Mouse (Mus musculus) MEL (cell line): ENCODE data around the gene Psmb9. TPM values are rescaled to one million over a fixed set of nuclear protein-coding genes. Genes with fewer than 3 reads are reported as not detected.
A peak's percentile ranks its signal among the peaks of the same experiment; 100 is the strongest.

Source experiments
- DNase-seq: peaks from one replicate; pipeline ENCODE4 v3.0.0; 2011; ENCODE audit warnings: low read depth, low spot score
- H3K27ac ChIP-seq: 2 replicates; pipeline ENCODE4 v1.5.1; 2012; ENCODE audit warnings: low read depth, mild to moderate bottlenecking, control low read depth, low read length, moderate library complexity; ENCODE audit not compliant: control insufficient read depth
- H3K27me3 ChIP-seq, 2 experiments: fragments of 150-350 bp in 1 of 2; sonication (generic) in 1 of 2; 2 replicates each; pipeline ENCODE4 v1.6.1; 2012; ENCODE audit warnings: low read length in 2 of 2, mild to moderate bottlenecking in 2 of 2, improper control_type of control experiment in 1 of 2, moderate library complexity in 1 of 2; ENCODE audit not compliant: insufficient read depth in 2 of 2, control insufficient read depth in 1 of 2
- H3K36me3 ChIP-seq, 2 experiments: 2 replicates each; pipeline ENCODE4 v1.6.1; 2012 to 2014; ENCODE audit warnings: low read length in 2 of 2, improper control_type of control experiment in 1 of 2, inconsistent platforms in 1 of 2, mild to moderate bottlenecking in 1 of 2; ENCODE audit not compliant: insufficient read depth in 2 of 2, control insufficient read depth in 1 of 2
- H3K4me1 ChIP-seq, 2 experiments: fragments of 150-350 bp in 1 of 2; sonication (generic) in 1 of 2; 2 replicates each; pipeline ENCODE4 v1.6.1; 2012; ENCODE audit warnings: low read length in 2 of 2, improper control_type of control experiment in 1 of 2, mild to moderate bottlenecking in 1 of 2; ENCODE audit not compliant: insufficient read depth in 2 of 2, control insufficient read depth in 1 of 2
- H3K4me3 ChIP-seq, 2 experiments: fragments of 150-350 bp in 1 of 2; sonication (generic) in 1 of 2; 2 replicates each; pipeline ENCODE4 v1.5.1; 2012; ENCODE audit warnings: low read depth in 2 of 2, low read length in 2 of 2, mild to moderate bottlenecking in 2 of 2, moderate library complexity in 2 of 2, control low read depth in 1 of 2, improper control_type of control experiment in 1 of 2; ENCODE audit not compliant: control insufficient read depth in 1 of 2, insufficient read depth in 1 of 2
- H3K79me2 ChIP-seq: 2 replicates; pipeline ENCODE4 v1.6.1; 2012; ENCODE audit warnings: mild to moderate bottlenecking, low read length, moderate library complexity; ENCODE audit not compliant: control insufficient read depth, poor library complexity, insufficient read depth
- H3K9ac ChIP-seq: 2 replicates; pipeline ENCODE4 v1.6.1; 2012; ENCODE audit warnings: low read depth, mild to moderate bottlenecking, control low read depth, low read length, moderate library complexity; ENCODE audit not compliant: control insufficient read depth, poor library complexity, severe bottlenecking
- H3K9me3 ChIP-seq: fragments of 150-350 bp; sonication (generic); replicated peaks from 2 replicates; pipeline ENCODE4 v1.6.1; 2012; ENCODE audit warnings: mild to moderate bottlenecking, low read length, improper control_type of control experiment, moderate library complexity; ENCODE audit not compliant: insufficient read depth
- CHD1 ChIP-seq: IDR thresholded peaks from 2 replicates; pipeline ENCODE4 v1.6.1; 2012; ENCODE audit warnings: low read depth, mild to moderate bottlenecking, inconsistent platforms, low read length, improper control_type of control experiment
- CHD2 ChIP-seq: IDR thresholded peaks from 2 replicates; pipeline ENCODE4 v1.6.1; 2011; ENCODE audit warnings: low read length, improper control_type of control experiment
- EP300 ChIP-seq, 2 experiments: IDR thresholded peaks; 2 replicates each; pipeline ENCODE4 v1.6.1; 2011; ENCODE audit warnings: improper control_type of control experiment in 2 of 2, low read length in 2 of 2, low read depth in 1 of 2, mild to moderate bottlenecking in 1 of 2
- ETS1 ChIP-seq: IDR thresholded peaks from 2 replicates; pipeline ENCODE4 v1.6.1; 2012; ENCODE audit warnings: low read depth, mild to moderate bottlenecking, inconsistent platforms, low read length, improper control_type of control experiment, moderate library complexity
- GATA1 ChIP-seq: IDR thresholded peaks from 2 replicates; pipeline ENCODE4 v1.6.1; 2011; ENCODE audit warnings: low read depth, low read length, improper control_type of control experiment
- JUND ChIP-seq: IDR thresholded peaks from 2 replicates; pipeline ENCODE4 v1.6.1; 2011; ENCODE audit warnings: low read depth, mild to moderate bottlenecking, improper control_type of control experiment, low read length
- MAX ChIP-seq: IDR thresholded peaks from 2 replicates; pipeline ENCODE4 v1.6.1; 2011; ENCODE audit warnings: low read length, improper control_type of control experiment
- MXI1 ChIP-seq: IDR thresholded peaks from 2 replicates; pipeline ENCODE4 v1.6.1; 2011; ENCODE audit warnings: mild to moderate bottlenecking, low read depth, low read length, improper control_type of control experiment
- MYC ChIP-seq: IDR thresholded peaks from 2 replicates; pipeline ENCODE4 v1.6.1; 2011; ENCODE audit warnings: low read depth, mild to moderate bottlenecking, low read length, improper control_type of control experiment, moderate library complexity
- NELFE ChIP-seq: IDR thresholded peaks from 2 replicates; pipeline ENCODE4 v1.6.1; 2011; ENCODE audit warnings: low read depth, low read length, improper control_type of control experiment
- POLR2A ChIP-seq, 2 experiments: IDR thresholded peaks; 2 replicates each; pipeline ENCODE4 v1.6.1; 2011 to 2012; ENCODE audit warnings: low read length in 2 of 2, mild to moderate bottlenecking in 2 of 2, control low read depth in 1 of 2, improper control_type of control experiment in 1 of 2, low read depth in 1 of 2, moderate library complexity in 1 of 2; ENCODE audit not compliant: control insufficient read depth in 1 of 2, insufficient read depth in 1 of 2, poor library complexity in 1 of 2
- RAD21 ChIP-seq: IDR thresholded peaks from 2 replicates; pipeline ENCODE4 v1.6.1; 2011; ENCODE audit warnings: mild to moderate bottlenecking, low read depth, low read length, improper control_type of control experiment
- TAL1 ChIP-seq: IDR thresholded peaks from 2 replicates; pipeline ENCODE4 v1.6.1; 2012; ENCODE audit warnings: mild to moderate bottlenecking, inconsistent platforms, low read length, moderate library complexity, mixed read lengths
- TBP ChIP-seq: IDR thresholded peaks from 2 replicates; pipeline ENCODE4 v1.8.0; 2011; ENCODE audit warnings: low read depth, low read length, improper control_type of control experiment
- TCF12 ChIP-seq: IDR thresholded peaks from 2 replicates; pipeline ENCODE4 v1.6.1; 2014; ENCODE audit warnings: low read depth, mild to moderate bottlenecking, inconsistent platforms, low read length, improper control_type of control experiment, moderate library complexity
- USF2 ChIP-seq, 2 experiments: IDR thresholded peaks; 2 replicates each; pipeline ENCODE4 v1.6.1; 2011 to 2012; ENCODE audit warnings: improper control_type of control experiment in 2 of 2, low read length in 2 of 2, borderline replicate concordance in 1 of 2, inconsistent platforms in 1 of 2, low read depth in 1 of 2, mild to moderate bottlenecking in 1 of 2; ENCODE audit not compliant: insufficient read depth in 1 of 2
- ZMIZ1 ChIP-seq: IDR thresholded peaks from 2 replicates; pipeline ENCODE4 v1.6.1; 2012; ENCODE audit warnings: low read depth, mild to moderate bottlenecking, inconsistent platforms, low read length, improper control_type of control experiment, moderate library complexity
- polyA plus RNA-seq, 2 experiments: library from polyadenylated mRNA; stranded (reverse) in 1 of 2; unstranded in 1 of 2; fragments of >175 nt in 1 of 2; fragments of >200 nt in 1 of 2; gene quantifications; 2 replicates each; pipeline versions ENCODE4 v1.2.1 to v1.2.4; 2012; ENCODE audit warnings: low replicate concordance in 2 of 2, low read depth in 1 of 2; ENCODE audit not compliant: insufficient read length in 2 of 2, insufficient read depth in 1 of 2, missing spikeins in 1 of 2
- total RNA-seq: library from RNA; depleted of rRNA; stranded (reverse); fragments of 300-350 nt; gene quantifications from 2 replicates; pipeline ENCODE4 v1.2.3, GENCODE M21; 2012

Psmb9 gene
- total and polyA plus RNA-seq, 3 experiments: 14.7 to 24.9 TPM; not detected in 1

DNA sequence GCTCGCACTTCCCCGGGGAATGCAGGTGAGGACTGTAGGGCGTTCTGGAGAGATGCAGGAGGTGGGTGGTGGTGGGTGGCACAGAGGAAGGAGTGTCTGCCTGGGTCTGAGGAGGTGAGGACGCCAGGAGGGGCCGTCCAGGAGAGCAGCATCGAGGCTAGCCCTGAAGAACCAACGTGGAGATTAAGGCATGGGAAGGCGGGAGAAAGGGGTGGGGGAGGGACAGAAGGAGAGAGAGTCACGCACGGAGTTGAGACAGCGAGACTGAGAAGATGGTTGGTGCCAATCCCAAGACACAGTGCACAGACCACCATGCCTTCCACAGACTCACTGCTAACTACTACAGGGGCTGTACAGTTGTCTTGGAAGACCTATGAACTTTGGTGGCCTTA is 11.0 kb upstream of the Psmb9 start:
- H3K9ac ChIP-seq: peak overlapping the region; percentile 88
- H3K27ac ChIP-seq: peak overlapping the region; percentile 59
- H3K4me3 ChIP-seq: peak overlapping the region; percentile 67 to 93
- H3K79me2 ChIP-seq: peaks cover 15% of the 10 kb centered on the region
- H3K36me3 ChIP-seq: peaks cover 0 to 5% of the 10 kb centered on the region in 2 experiments; a peak in 1 of 4 replicates
- no peaks in the 10 kb centered on the region for H3K9me3 ChIP-seq
- H3K4me1 ChIP-seq: peaks cover 12 to 14% of the 10 kb centered on the region in 2 experiments
- H3K27me3 ChIP-seq: no peaks in the 10 kb centered on the region
- TF ChIP-seq MYC: peak; percentile 49; the same call in 1 of the 2 replicates
- peak in 1 of 2 experiments; percentile 4; a peak in 1 of 4 replicates for TF ChIP-seq EP300 (IDR thresholded peaks at IDR 0.05; ENCODE audit: low read depth in 1 of 2, low read length in 2 of 2)
- peak; percentile 71 for TF ChIP-seq MAX
- TF ChIP-seq CHD2: 0 out of 2 replicates have a peak, but pooled peaks have one; percentile 18
- TF ChIP-seq TCF12: 0 out of 2 replicates have a peak, but pooled peaks have one; percentile 16
- TF ChIP-seq MXI1: peak; percentile 3; the same call in 1 of the 2 replicates
- no peak for TF ChIP-seq TAL1
- TF ChIP-seq TBP: peak; percentile 36; the same call in 1 of the 2 replicates
- TF ChIP-seq USF2 (IDR thresholded peaks at IDR 0.05; ENCODE audit: borderline replicate concordance in 1 of 2, insufficient read depth in 1 of 2, low read depth in 1 of 2, low read length in 2 of 2): no peak
- DNase-seq: peak; percentile 73

DNA sequence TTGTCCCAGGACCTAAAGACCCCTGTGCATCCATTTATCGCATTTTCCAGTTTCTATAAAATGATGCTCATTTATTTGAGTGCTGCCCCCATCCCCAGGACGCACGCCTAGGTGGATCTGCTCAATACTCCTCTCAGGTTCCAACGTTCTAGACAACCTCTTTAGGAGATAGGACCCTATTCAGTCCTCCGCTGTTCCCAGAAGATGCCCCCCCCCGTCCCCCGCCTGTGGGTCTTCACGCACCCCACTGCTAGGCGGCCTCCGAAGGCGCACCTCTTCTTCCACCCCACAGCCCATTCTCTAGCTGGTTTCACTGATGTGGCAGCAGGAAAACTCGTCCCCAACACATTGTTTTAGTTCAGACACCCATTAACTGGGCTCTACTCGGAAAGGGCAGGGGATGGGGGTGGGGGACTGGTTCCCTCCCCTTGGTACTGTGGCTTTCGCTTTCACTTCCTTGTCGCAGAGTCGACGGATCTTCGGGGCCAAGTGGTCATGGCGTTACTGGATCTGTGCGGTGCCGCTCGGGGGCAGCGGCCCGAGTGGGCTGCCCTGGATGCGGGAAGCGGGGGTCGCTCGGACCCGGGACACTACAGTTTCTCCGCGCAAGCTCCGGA is 10.4 kb upstream of the Psmb9 start:
- H3K4me3 ChIP-seq: peak overlapping the region; percentile 67 to 93
- H3K79me2 ChIP-seq: peaks cover 15% of the 10 kb centered on the region
- no peaks in the 10 kb centered on the region for H3K9me3 ChIP-seq
- H3K27ac ChIP-seq: peak overlapping the region; percentile 59
- no peaks in the 10 kb centered on the region for H3K27me3 ChIP-seq
- H3K4me1 ChIP-seq: peaks cover 11 to 14% of the 10 kb centered on the region in 2 experiments
- TF ChIP-seq JUND: no peak
- TF ChIP-seq MXI1: peak; percentile 29; the same call in 1 of the 2 replicates
- peak; percentile 80 for TF ChIP-seq ETS1
- TF ChIP-seq CHD1: 0 out of 2 replicates have a peak, but pooled peaks have one; percentile 66
- no peak for TF ChIP-seq ZMIZ1
- TF ChIP-seq NELFE: peak; percentile 20; the same call in 1 of the 2 replicates
- TF ChIP-seq RAD21: no peak
- no peak for TF ChIP-seq GATA1
- TF ChIP-seq POLR2A (IDR thresholded peaks at IDR 0.05; ENCODE audit: control insufficient read depth in 1 of 2, insufficient read depth in 1 of 2, low read depth in 1 of 2, low read length in 2 of 2, poor library complexity in 1 of 2): 0 out of 4 replicates have a peak, but pooled peaks of 1 of the 2 experiments have one; percentile 54
- 0 out of 2 replicates have a peak, but pooled peaks have one; percentile 8 for TF ChIP-seq TCF12
- TF ChIP-seq TBP: 0 out of 2 replicates have a peak, but pooled peaks have one; percentile 5
- no peak for TF ChIP-seq EP300 (IDR thresholded peaks at IDR 0.05; ENCODE audit: low read depth in 1 of 2, low read length in 2 of 2)
- TF ChIP-seq, all 39 proteins: peak for 7
- peak; percentile 81 for DNase-seq
- peak overlapping the region; percentile 88 for H3K9ac ChIP-seq
- H3K36me3 ChIP-seq: peaks cover 0 to 5% of the 10 kb centered on the region in 2 experiments; a peak in 1 of 4 replicates
